Mouse (Mus musculus) embryonic fibroblast, embryonic 13.5 days (primary cell): ENCODE data around the gene Adgrl3.

Source experiments
- CTCF ChIP-seq: IDR thresholded peaks from 2 replicates; pipeline ENCODE4 v1.5.1; 2011; ENCODE audit warnings: mild to moderate bottlenecking, control low read depth, low read length, moderate library complexity, borderline replicate concordance; ENCODE audit not compliant: insufficient read depth
- POLR2A ChIP-seq: IDR thresholded peaks from 2 replicates; pipeline ENCODE4 v1.6.1; 2011; ENCODE audit warnings: low read depth, mild to moderate bottlenecking, control low read depth, low read length, moderate library complexity

- TF ChIP-seq CTCF (no peak), POLR2A (no peak)
Measured at GRCm38 (mm10) chr5:81054628-81055027, 34.7 kb downstream of the Adgrl3 start.
